Mouse (Mus musculus) stomach, embryonic 16.5 days (tissue): ENCODE measurements at regions not wholly inside any gene's neighbourhood (a gene's known extent, or its start where the extent isn't known, plus 50 kb on each side); places are given as distances from the start of the nearest gene placed in this dataset.

Experiments
- ATAC-seq: fragments of 200-750 bp; cut with Nextera tagmentation; 2 replicates; pipeline ENCODE4 v1.8.0; 2017; ENCODE audit warnings: moderate number of reproducible peaks, moderate TSS enrichment; ENCODE audit not compliant: insufficient read depth, low FRiP score
- H3K27ac ChIP-seq: fragments of 300-500 bp; sonication (generic); 2 replicates; pipeline ENCODE4 v1.5.1; 2014; ENCODE audit warnings: low read length
- H3K27me3 ChIP-seq: fragments of 300-500 bp; sonication (generic); 2 replicates; pipeline ENCODE4 v1.6.1; 2014; ENCODE audit warnings: low read length, control low read depth, mixed read lengths; ENCODE audit not compliant: control insufficient read depth, insufficient read depth
- H3K36me3 ChIP-seq: fragments of 300-500 bp; sonication (generic); 2 replicates; pipeline ENCODE4 v1.6.1; 2014; ENCODE audit warnings: low read length; ENCODE audit not compliant: control insufficient read depth, insufficient read depth
- H3K4me1 ChIP-seq: fragments of 300-500 bp; sonication (generic); 2 replicates; pipeline ENCODE4 v1.6.1; 2014; ENCODE audit warnings: low read length, control low read depth, mixed read lengths; ENCODE audit not compliant: control insufficient read depth, insufficient read depth
- H3K4me2 ChIP-seq: fragments of 300-500 bp; sonication (generic); 2 replicates; pipeline ENCODE4 v1.6.1; 2014; ENCODE audit warnings: low read depth, low read length, mixed read lengths
- H3K4me3 ChIP-seq: fragments of 300-500 bp; sonication (generic); replicated peaks from 2 replicates; pipeline ENCODE4 v1.5.1; 2014; ENCODE audit warnings: mild to moderate bottlenecking, low read length
- H3K9ac ChIP-seq: fragments of 300-500 bp; sonication (generic); 2 replicates; pipeline ENCODE4 v1.6.1; 2014; ENCODE audit warnings: low read length
- H3K9me3 ChIP-seq: fragments of 300-500 bp; sonication (generic); replicated peaks from 2 replicates; pipeline ENCODE4 v1.6.1; 2016; ENCODE audit warnings: low read length, control low read depth; ENCODE audit not compliant: control insufficient read depth
- WGBS: fragments of 180-500 bp; shearing (Covaris S2); extraction: QIAGEN DNeasy Blood & Tissue Kit; methylation state at CpG from one replicate; pipeline ENCODE4 v1.1.7; 2014; 5-methylcytosine and 5-hydroxymethylcytosine counted together

- no peak overlapping the region for H3K4me2 ChIP-seq
Measured at GRCm38 (mm10) chr12:106157827-106158226, 147.8 kb downstream of the Vrk1 start.

GRCm38 (mm10) chr12:106158620-106159019, 148.6 kb downstream of the Vrk1 start:
- Histone ChIP-seq H3K36me3 (no peaks in the 10 kb centered on the region), H3K4me3 (no peak overlapping the region), H3K27me3 (no peaks in the 10 kb centered on the region), H3K4me1 (no peaks in the 10 kb centered on the region), H3K27ac (no peak overlapping the region), H3K9me3 (no peaks in the 10 kb centered on the region), H3K9ac (no peak overlapping the region), H3K4me2 (no peak overlapping the region)
- 92% methylated on average over 14 of the region's 14 CpGs for WGBS
- no peak for ATAC-seq

More at GRCm38 (mm10) chr12:106157827-106158226, 147.8 kb downstream of the Vrk1 start:
- WGBS = 45% methylated on average over 4 of the region's 4 CpGs
- Histone ChIP-seq H3K36me3 (no peaks in the 10 kb centered on the region), H3K9ac (no peak overlapping the region), H3K4me1 (no peaks in the 10 kb centered on the region), H3K27ac (no peak overlapping the region), H3K9me3 (no peaks in the 10 kb centered on the region), H3K27me3 (no peaks in the 10 kb centered on the region), H3K4me3 (no peak overlapping the region)
- no peak for ATAC-seq

- no peak overlapping the region for H3K4me2 ChIP-seq
- no peak for ATAC-seq
- peaks cover 11% of the 10 kb centered on the region for H3K27me3 ChIP-seq
- no peak overlapping the region for H3K27ac ChIP-seq
- WGBS = 48% methylated on average over 5 of the region's 5 CpGs
- H3K9me3 ChIP-seq = no peaks in the 10 kb centered on the region
- H3K9ac ChIP-seq = no peak overlapping the region
- H3K36me3 ChIP-seq = no peaks in the 10 kb centered on the region
- H3K4me3 ChIP-seq = no peak overlapping the region
- H3K4me1 ChIP-seq = peaks cover 9% of the 10 kb centered on the region; the same call in 1 of the 2 replicates
Measured at GRCm38 (mm10) chr12:106171301-106171700, 161.3 kb downstream of the Vrk1 start.

GRCm38 (mm10) chr12:106173211-106173610, 163.2 kb downstream of the Vrk1 start:
- H3K4me2 ChIP-seq = no peak overlapping the region
- peaks cover 9% of the 10 kb centered on the region; the same call in 1 of the 2 replicates for H3K4me1 ChIP-seq
- no peak overlapping the region for H3K27ac ChIP-seq
- WGBS = 40% methylated on average over 8 of the region's 8 CpGs
- H3K27me3 ChIP-seq = peaks cover 11% of the 10 kb centered on the region
- H3K36me3 ChIP-seq = no peaks in the 10 kb centered on the region
- ATAC-seq = no peak
- no peak overlapping the region for H3K4me3 ChIP-seq
- H3K9me3 ChIP-seq = no peaks in the 10 kb centered on the region
- H3K9ac ChIP-seq = no peak overlapping the region

- Histone ChIP-seq H3K4me2 (peak overlapping the region; percentile 92), H3K27me3 (peaks cover 11% of the 10 kb centered on the region), H3K4me1 (peaks cover 9% of the 10 kb centered on the region; the same call in 1 of the 2 replicates), H3K9me3 (no peaks in the 10 kb centered on the region), H3K9ac (peak overlapping the region; percentile 23), H3K4me3 (peak overlapping the region; percentile 53), H3K27ac (no peak overlapping the region), H3K36me3 (no peaks in the 10 kb centered on the region)
- under 1% methylated on average over 39 of the region's 39 CpGs for WGBS
- 0 out of 2 replicates have a peak, but pooled peaks have one; percentile 42 for ATAC-seq
Measured at GRCm38 (mm10) chr12:106174070-106174980, 164.3 kb downstream of the Vrk1 start.

- H3K27me3 ChIP-seq = peaks cover 11% of the 10 kb centered on the region
- H3K4me3 ChIP-seq = peak overlapping the region; percentile 53
- no peaks in the 10 kb centered on the region for H3K36me3 ChIP-seq
- peak overlapping the region; percentile 92 for H3K4me2 ChIP-seq
- peaks cover 9% of the 10 kb centered on the region; the same call in 1 of the 2 replicates for H3K4me1 ChIP-seq
- H3K9me3 ChIP-seq = no peaks in the 10 kb centered on the region
- WGBS = 7% methylated on average over 27 of the region's 27 CpGs
- ATAC-seq = no peak
- no peak overlapping the region for H3K27ac ChIP-seq
- H3K9ac ChIP-seq = peak overlapping the region; percentile 23
Measured at GRCm38 (mm10) chr12:106174981-106175700, 165.1 kb downstream of the Vrk1 start.

- H3K4me1 ChIP-seq = peaks cover 9% of the 10 kb centered on the region; the same call in 1 of the 2 replicates
- H3K9me3 ChIP-seq = no peaks in the 10 kb centered on the region
- H3K27me3 ChIP-seq = peaks cover 11% of the 10 kb centered on the region
- H3K27ac ChIP-seq = no peak overlapping the region
- no peak for ATAC-seq
- no peaks in the 10 kb centered on the region for H3K36me3 ChIP-seq
- no peak overlapping the region for H3K4me2 ChIP-seq
- 56% methylated on average over 4 of the region's 4 CpGs for WGBS
- H3K9ac ChIP-seq = no peak overlapping the region
- no peak overlapping the region for H3K4me3 ChIP-seq
Measured at GRCm38 (mm10) chr12:106177302-106177701, 167.3 kb downstream of the Vrk1 start.

- no peaks in the 10 kb centered on the region for H3K36me3 ChIP-seq
- no peaks in the 10 kb centered on the region for H3K9me3 ChIP-seq
- H3K4me3 ChIP-seq = no peak overlapping the region
- H3K27me3 ChIP-seq = peaks cover 11% of the 10 kb centered on the region
- 56% methylated on average over 3 of the region's 3 CpGs for WGBS
- H3K27ac ChIP-seq = no peak overlapping the region
- ATAC-seq = no peak
- no peak overlapping the region for H3K4me2 ChIP-seq
- H3K9ac ChIP-seq = no peak overlapping the region
- peaks cover 9% of the 10 kb centered on the region; the same call in 1 of the 2 replicates for H3K4me1 ChIP-seq
Measured at GRCm38 (mm10) chr12:106177861-106178260, 167.8 kb downstream of the Vrk1 start.
